Mouse (Mus musculus): Measurements from ENCODE around the gene Capn7.

DNA sequence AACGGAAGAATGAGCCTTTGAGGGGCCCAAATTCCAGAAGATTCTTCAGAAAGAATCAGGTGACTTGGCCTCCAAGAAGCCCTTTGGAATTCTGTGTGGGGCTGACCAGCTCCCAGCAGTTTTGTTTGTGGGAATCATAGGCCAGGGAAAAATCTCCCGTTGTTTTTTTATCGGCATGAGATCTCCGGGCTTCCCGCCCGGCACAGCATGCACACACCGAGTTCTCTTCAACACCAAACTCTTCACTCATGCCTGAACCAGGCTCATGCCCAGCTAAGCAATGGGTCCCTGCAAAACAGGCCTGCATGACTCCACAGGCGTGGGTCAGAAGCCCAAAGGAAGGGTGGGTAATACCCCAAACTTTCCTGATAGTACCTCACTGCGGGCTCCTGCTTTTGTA lies 67.1 kb downstream of the Capn7 start:
- no peak for TF ChIP-seq CTCF (IDR thresholded peaks at IDR 0.05; ENCODE audit: control insufficient read depth, insufficient read depth, insufficient read length)
- no peak for TF ChIP-seq CEBPB (IDR thresholded peaks at IDR 0.05; ENCODE audit: low read depth)
- TF ChIP-seq MYOD1 (IDR thresholded peaks at IDR 0.05; ENCODE audit: control insufficient read depth, insufficient read length, low read depth), result no peak
- no peak for TF ChIP-seq MAX (IDR thresholded peaks at IDR 0.05)
- no peak for TF ChIP-seq MYOG (IDR thresholded peaks at IDR 0.05; ENCODE audit: control insufficient read depth, extremely low read depth, insufficient read length)
- no peak for TF ChIP-seq USF1 (IDR thresholded peaks at IDR 0.05; ENCODE audit: low read depth)
